ENCODE assay signal across 8 mouse cellular contexts in genomic region chr11:114446617-114447460, GRCm38 (mm10).
DNase-seq lines count a peak whose midpoint lies in the region; ATAC-seq and TF ChIP-seq lines count a peak whose summit lies in the region.

No protein-coding gene starts in this region.

- 8% methylated on average over 20 of the region's 23 CpGs for WGBS in embryonic facial prominence, embryonic 11.5 days
- 6% methylated on average over 21 of the region's 23 CpGs for WGBS in heart, postnatal 0 days
- 2% methylated on average over 23 of the region's 23 CpGs for WGBS in limb, embryonic 13.5 days
- WGBS in midbrain, embryonic 12.5 days: 10% methylated on average over 23 of the region's 23 CpGs
- WGBS in stomach, embryonic 16.5 days: 5% methylated on average over 21 of the region's 23 CpGs

- peak overlapping the region; percentile 42 for H3K4me2 ChIP-seq in embryonic facial prominence, embryonic 11.5 days (ENCODE audit: low read depth, low read length)
- peak overlapping the region; percentile 59 for H3K4me2 ChIP-seq in heart, postnatal 0 days (ENCODE audit: low read depth, low read length)
- H3K4me2 ChIP-seq in limb, embryonic 13.5 days (replicated peaks): peak overlapping the region; percentile 67
- H3K4me2 ChIP-seq in midbrain, embryonic 12.5 days (replicated peaks): peak overlapping the region; percentile 53
- H3K4me2 ChIP-seq in stomach, embryonic 16.5 days (ENCODE audit: low read depth, low read length): peak overlapping the region; percentile 61

- no peaks in the 10 kb centered on the region for H3K27me3 ChIP-seq in embryonic facial prominence, embryonic 11.5 days (ENCODE audit: control insufficient read depth, insufficient read depth, low read length)
- 0 out of 2 replicates have a peak, but pooled peaks cover 2% of the 10 kb centered on the region for H3K27me3 ChIP-seq in heart, postnatal 0 days (ENCODE audit: control insufficient read depth, insufficient read depth, low read length)
- peaks cover 21% of the 10 kb centered on the region for H3K27me3 ChIP-seq in limb, embryonic 13.5 days
- peaks cover 21% of the 10 kb centered on the region for H3K27me3 ChIP-seq in midbrain, embryonic 12.5 days
- H3K27me3 ChIP-seq in stomach, embryonic 16.5 days (ENCODE audit: control insufficient read depth, insufficient read depth, low read length): no peaks in the 10 kb centered on the region

- no peak overlapping the region for H3K27ac ChIP-seq in embryonic facial prominence, embryonic 11.5 days (replicated peaks; ENCODE audit: low read depth, low read length)
- no peak overlapping the region for H3K27ac ChIP-seq in heart, postnatal 0 days (ENCODE audit: low read depth)
- no peak overlapping the region for H3K27ac ChIP-seq in limb, embryonic 13.5 days
- peak overlapping the region; percentile 35; the same call in 1 of the 2 replicates for H3K27ac ChIP-seq in midbrain, embryonic 12.5 days (replicated peaks)
- H3K27ac ChIP-seq in stomach, embryonic 16.5 days (ENCODE audit: low read length): peak overlapping the region; percentile 48; the same call in 1 of the 2 replicates

- no peak for TF ChIP-seq EP300 in heart, postnatal 0 days (IDR thresholded peaks at IDR 0.05; ENCODE audit: low read depth)

- peaks cover 3% of the 10 kb centered on the region for H3K4me1 ChIP-seq in embryonic facial prominence, embryonic 11.5 days (ENCODE audit: control insufficient read depth, insufficient read depth, low read length)
- H3K4me1 ChIP-seq in heart, postnatal 0 days (ENCODE audit: control insufficient read depth, insufficient read depth): peaks cover 19% of the 10 kb centered on the region
- H3K4me1 ChIP-seq in limb, embryonic 13.5 days: peaks cover 40% of the 10 kb centered on the region
- peaks cover 41% of the 10 kb centered on the region for H3K4me1 ChIP-seq in midbrain, embryonic 12.5 days
- H3K4me1 ChIP-seq in stomach, embryonic 16.5 days (ENCODE audit: control insufficient read depth, insufficient read depth, low read length): peaks cover 23% of the 10 kb centered on the region; the same call in 1 of the 2 replicates

- peak; percentile 23 to 69 for DNase-seq in adrenal gland, adult (ENCODE audit: inconsistent age in 2 of 2, low spot score in 1 of 2)
- DNase-seq in adrenal gland, postnatal 4 days (ENCODE audit: low spot score in 2 of 2): no peak
- DNase-seq in embryonic facial prominence, embryonic 11.5 days (ENCODE audit: low spot score): peak; percentile 61
- DNase-seq in heart, postnatal 0 days (ENCODE audit: low spot score): peak; percentile 51
- no peak for DNase-seq in layer of hippocampus, adult 9-10 months (ENCODE audit: low spot score)

- peak; percentile 85 for ATAC-seq in embryonic facial prominence, embryonic 11.5 days (replicated peaks; ENCODE audit: insufficient number of reproducible peaks, low FRiP score, low TSS enrichment, low read depth)
- ATAC-seq in heart, postnatal 0 days (ENCODE audit: insufficient read depth, low read depth): peak; percentile 63
- ATAC-seq in limb, embryonic 13.5 days (ENCODE audit: low FRiP score, low read depth): peak; percentile 70
- ATAC-seq in midbrain, embryonic 12.5 days (ENCODE audit: low FRiP score, low read depth): peak; percentile 67
- ATAC-seq in stomach, embryonic 16.5 days (ENCODE audit: insufficient read depth, low FRiP score): peak; percentile 75; the same call in 1 of the 2 replicates

- H3K9me3 ChIP-seq in embryonic facial prominence, embryonic 11.5 days (replicated peaks; ENCODE audit: control insufficient read depth, low read length): no peaks in the 10 kb centered on the region
- H3K9me3 ChIP-seq in heart, postnatal 0 days (replicated peaks; ENCODE audit: control insufficient read depth, low read length): no peaks in the 10 kb centered on the region
- no peaks in the 10 kb centered on the region for H3K9me3 ChIP-seq in limb, embryonic 13.5 days
- no peaks in the 10 kb centered on the region for H3K9me3 ChIP-seq in midbrain, embryonic 12.5 days
- H3K9me3 ChIP-seq in stomach, embryonic 16.5 days (replicated peaks; ENCODE audit: control insufficient read depth, low read length): no peaks in the 10 kb centered on the region

- H3K36me3 ChIP-seq in embryonic facial prominence, embryonic 11.5 days (replicated peaks; ENCODE audit: control insufficient read depth, insufficient read depth, low read depth, low read length): no peaks in the 10 kb centered on the region
- no peaks in the 10 kb centered on the region for H3K36me3 ChIP-seq in heart, postnatal 0 days (replicated peaks; ENCODE audit: control insufficient read depth, insufficient read depth, low read length)
- no peaks in the 10 kb centered on the region for H3K36me3 ChIP-seq in limb, embryonic 13.5 days
- no peaks in the 10 kb centered on the region for H3K36me3 ChIP-seq in midbrain, embryonic 12.5 days
- H3K36me3 ChIP-seq in stomach, embryonic 16.5 days (ENCODE audit: control insufficient read depth, insufficient read depth, low read length): no peaks in the 10 kb centered on the region

- H3K9ac ChIP-seq in embryonic facial prominence, embryonic 11.5 days (replicated peaks; ENCODE audit: low read length): no peak overlapping the region
- no peak overlapping the region for H3K9ac ChIP-seq in heart, postnatal 0 days (replicated peaks; ENCODE audit: low read depth, low read length)
- peak overlapping the region; percentile 51 for H3K9ac ChIP-seq in limb, embryonic 13.5 days
- H3K9ac ChIP-seq in midbrain, embryonic 12.5 days (replicated peaks): no peak overlapping the region
- peak overlapping the region; percentile 62 for H3K9ac ChIP-seq in stomach, embryonic 16.5 days (ENCODE audit: low read length)

- TF ChIP-seq CTCF in heart, postnatal 0 days (IDR thresholded peaks at IDR 0.05; ENCODE audit: low read depth): no peak

- H3K4me3 ChIP-seq in embryonic facial prominence, embryonic 11.5 days (ENCODE audit: low read depth, low read length): peak overlapping the region; percentile 11; the same call in 1 of the 2 replicates
- H3K4me3 ChIP-seq in heart, postnatal 0 days (ENCODE audit: low read depth, low read length): peak overlapping the region; percentile 34
- H3K4me3 ChIP-seq in limb, embryonic 13.5 days: peak overlapping the region; percentile 37
- peak overlapping the region; percentile 27 for H3K4me3 ChIP-seq in midbrain, embryonic 12.5 days
- peak overlapping the region; percentile 40 for H3K4me3 ChIP-seq in stomach, embryonic 16.5 days (replicated peaks; ENCODE audit: low read length)

Comparison
In these comparisons a context has a peak if more than half of its experiments do, and no peak if none do; other contexts are left out.
1. DNase-seq: peak in adrenal gland, adult (2 of 2), embryonic facial prominence, embryonic 11.5 days (single experiment) and heart, postnatal 0 days (single experiment); none in adrenal gland, postnatal 4 days (0 of 2) and layer of hippocampus, adult 9-10 months (single experiment).
2. H3K27ac ChIP-seq: peak in midbrain, embryonic 12.5 days (single experiment) and stomach, embryonic 16.5 days (single experiment); none in embryonic facial prominence, embryonic 11.5 days (single experiment), heart, postnatal 0 days (single experiment) and limb, embryonic 13.5 days (single experiment).
3. H3K9ac ChIP-seq: peak in limb, embryonic 13.5 days (single experiment) and stomach, embryonic 16.5 days (single experiment); none in embryonic facial prominence, embryonic 11.5 days (single experiment), heart, postnatal 0 days (single experiment) and midbrain, embryonic 12.5 days (single experiment).
4. Peak in every context shown above with its lines, with median percentiles within 50 percentile points of each other: ATAC-seq, H3K4me2 ChIP-seq and H3K4me3 ChIP-seq.